Mouse (Mus musculus): ENCODE measurements around the gene Ndufc1. TPM values are rescaled to one million over a fixed set of nuclear protein-coding genes. Genes with fewer than 3 reads are reported as not detected.
A peak's percentile ranks its signal among the peaks of the same experiment; 100 is the strongest.
"Not testable (repeated sequence)": the region's sequence is repeated elsewhere in the genome, so short reads cannot be mapped to it uniquely, and the experiment has no call there.

Gene Ndufc1
- polyA plus RNA-seq, 1 experiment, result 133 TPM

DNA sequence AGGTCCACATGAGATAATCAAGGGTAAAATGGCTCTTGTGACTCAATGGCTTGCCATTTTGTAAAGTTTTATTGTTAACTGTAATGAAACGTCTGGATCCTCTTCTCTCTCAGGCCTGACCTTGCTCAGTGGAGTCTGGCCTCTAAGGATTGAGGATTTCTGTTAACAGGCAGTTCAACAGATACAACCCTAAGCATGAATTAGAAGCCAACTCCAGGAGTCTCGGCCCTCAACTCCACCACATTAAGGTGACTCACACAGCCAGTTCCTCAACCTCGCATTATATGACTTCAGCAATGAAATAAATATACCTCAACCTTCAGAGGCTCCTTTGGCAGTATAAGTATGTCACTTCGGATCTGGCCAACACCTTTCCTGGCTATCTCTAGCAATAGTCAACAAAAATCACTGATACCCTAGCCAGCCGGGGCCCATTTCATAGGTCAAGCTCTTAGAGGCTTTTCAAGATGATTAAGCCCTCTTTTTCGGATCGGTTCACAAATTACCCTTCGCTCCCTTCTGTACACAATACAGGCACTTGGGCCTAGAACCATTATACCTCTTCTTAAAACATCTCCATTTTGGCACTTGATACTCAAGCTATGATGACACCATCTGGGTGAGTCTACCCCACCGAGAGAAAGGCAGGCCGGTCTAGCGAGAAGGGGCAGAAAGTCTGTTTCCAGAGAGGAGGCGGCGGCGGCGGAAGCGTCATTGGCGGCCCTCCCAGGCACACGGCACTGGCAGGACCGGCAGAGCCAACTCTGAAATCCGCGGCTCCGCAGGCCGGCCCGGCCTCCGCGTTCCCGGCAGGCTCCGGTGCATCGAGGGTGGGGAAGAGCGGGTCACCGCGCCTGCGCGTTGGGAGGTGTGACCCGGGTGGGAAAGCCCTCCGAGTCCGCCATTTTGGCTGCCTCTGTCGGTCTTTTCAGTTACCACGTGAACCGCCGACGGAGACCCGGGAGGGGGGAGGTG, 6.6 kb upstream of the Ndufc1 start, which contains the start of gene Naa15:
Naa15 (plus strand) TSS at position 51 of the 975 bp plus-strand sequence.
- Histone ChIP-seq H3K4me3 (ENCODE audit: insufficient read depth, low read length) (peak within 1 kb of the TSS; percentile 83), H3K4me1 (ENCODE audit: control insufficient read depth, insufficient read depth, low read length) (peaks cover 34% of the 10 kb centered on the region), H3K27ac (ENCODE audit: insufficient read depth, low read depth, low read length) (peak within 1 kb of the TSS; percentile 75)
- TF ChIP-seq POLR2A (IDR thresholded peaks at IDR 0.05; ENCODE audit: borderline replicate concordance, low read depth, low read length) (no peak), CTCF (IDR thresholded peaks at IDR 0.05; ENCODE audit: low read depth, low read length) (no peak)

DNA sequence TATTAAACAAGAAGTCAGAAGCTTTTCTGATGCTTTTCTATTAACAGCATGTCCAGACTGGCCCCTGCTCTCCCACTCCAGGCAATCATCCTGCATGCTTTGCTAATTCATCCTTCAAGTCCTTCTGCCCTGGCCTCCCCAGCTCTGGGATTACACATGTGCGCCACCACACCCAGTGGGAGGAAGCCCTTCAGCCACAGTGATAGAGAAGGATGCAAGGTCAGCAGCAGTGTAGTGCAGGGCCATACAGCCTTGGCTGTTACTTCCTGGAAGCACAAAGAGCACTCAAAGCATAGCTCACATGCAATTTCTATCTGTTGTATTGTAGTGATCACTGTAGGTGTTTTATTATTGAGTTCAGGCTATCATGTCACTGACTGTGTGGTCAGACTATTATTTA, 4.5 kb upstream of the Ndufc1 start:
- H3K4me3 ChIP-seq (ENCODE audit: insufficient read depth, low read length), result no peak overlapping the region
- peak overlapping the region; percentile 62 for H3K27ac ChIP-seq (ENCODE audit: insufficient read depth, low read depth, low read length)
- H3K4me1 ChIP-seq (ENCODE audit: control insufficient read depth, insufficient read depth, low read length), result peaks cover 24% of the 10 kb centered on the region
- TF ChIP-seq CTCF (IDR thresholded peaks at IDR 0.05; ENCODE audit: low read depth, low read length), result no peak
- no peak for TF ChIP-seq POLR2A (IDR thresholded peaks at IDR 0.05; ENCODE audit: borderline replicate concordance, low read depth, low read length)

DNA sequence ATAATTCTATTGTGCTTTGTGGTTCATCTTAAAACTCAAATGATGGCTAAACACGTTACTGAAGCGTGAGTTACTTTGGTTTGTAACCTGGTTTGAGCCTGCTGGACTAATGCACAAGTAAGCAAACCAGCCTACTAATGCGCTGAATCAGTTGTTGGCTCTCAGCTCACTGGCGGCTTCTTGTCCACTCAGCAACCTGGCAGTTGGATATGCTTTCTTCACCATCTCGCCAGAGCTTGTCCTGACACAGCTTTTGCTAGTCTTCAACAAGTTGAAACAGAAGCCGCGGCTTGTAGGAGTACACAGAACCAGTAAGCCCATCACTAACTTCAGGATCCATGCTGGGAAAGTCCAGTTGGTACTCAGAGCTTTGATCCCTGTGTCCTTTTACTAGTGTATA, 3.7 kb upstream of the Ndufc1 start:
- H3K4me3 ChIP-seq (ENCODE audit: insufficient read depth, low read length), result no peak overlapping the region
- TF ChIP-seq CTCF (IDR thresholded peaks at IDR 0.05; ENCODE audit: low read depth, low read length) (no peak), POLR2A (IDR thresholded peaks at IDR 0.05; ENCODE audit: borderline replicate concordance, low read depth, low read length) (no peak)
- peaks cover 22% of the 10 kb centered on the region for H3K4me1 ChIP-seq (ENCODE audit: control insufficient read depth, insufficient read depth, low read length)
- H3K27ac ChIP-seq (ENCODE audit: insufficient read depth, low read depth, low read length), result no peak overlapping the region

DNA sequence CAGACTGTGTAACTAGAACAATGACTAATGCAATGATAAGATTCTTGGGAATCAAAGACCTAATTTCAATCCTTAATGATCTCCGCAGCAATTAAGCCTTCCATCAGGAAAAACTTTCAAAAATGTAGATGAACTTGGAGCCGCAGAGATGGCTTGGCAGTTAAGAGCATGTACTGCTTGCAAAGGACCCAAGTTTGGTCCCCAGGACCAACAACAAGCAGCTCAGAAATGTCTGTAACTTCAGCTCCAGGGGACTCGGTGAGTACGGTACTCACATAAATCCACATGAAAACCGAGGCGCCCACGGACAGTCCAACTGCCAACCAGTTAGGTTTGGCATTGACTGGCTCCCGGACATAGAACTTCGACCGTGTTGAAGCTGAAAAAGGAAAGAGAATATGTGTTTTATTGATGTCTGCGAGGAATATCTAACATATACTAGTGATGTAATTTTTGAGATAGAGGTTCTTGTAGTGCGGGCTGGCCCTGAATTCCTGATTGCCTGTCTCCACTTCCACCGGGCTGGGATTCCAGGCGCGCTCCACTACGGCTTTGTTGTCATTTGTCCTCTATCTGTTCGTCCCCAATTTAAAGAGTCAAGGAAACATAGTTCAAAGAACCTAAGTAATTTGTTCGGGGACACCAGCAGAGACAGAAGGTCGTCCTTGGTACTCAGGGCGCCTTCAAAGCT, 773 bp downstream of the Ndufc1 start:
- H3K27ac ChIP-seq (ENCODE audit: insufficient read depth, low read depth, low read length), result peak overlapping the region; percentile 65
- TF ChIP-seq POLR2A (IDR thresholded peaks at IDR 0.05; ENCODE audit: borderline replicate concordance, low read depth, low read length) (no peak), CTCF (IDR thresholded peaks at IDR 0.05; ENCODE audit: low read depth, low read length) (no peak)

DNA sequence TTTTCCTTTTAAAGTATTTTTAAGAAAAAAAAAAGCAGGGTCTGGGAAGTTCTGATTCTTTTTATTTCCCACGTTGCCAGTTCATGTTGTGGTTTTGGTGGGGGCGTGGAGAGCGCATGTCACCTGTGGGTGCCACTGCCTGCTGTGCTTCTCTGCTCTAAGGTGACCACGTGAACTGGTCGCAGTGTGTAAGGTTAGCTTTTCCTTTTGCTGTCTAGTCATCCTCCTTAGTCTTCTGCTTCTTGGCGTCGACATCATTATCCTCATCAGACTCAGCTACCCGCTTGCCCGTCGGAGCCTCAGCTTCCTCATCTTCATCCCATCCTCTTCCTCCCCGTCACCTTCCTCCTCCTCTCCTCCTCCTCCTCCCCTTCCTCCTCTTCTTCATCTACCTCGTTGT, 6.2 kb downstream of the Ndufc1 start:
- Histone ChIP-seq H3K4me1 (ENCODE audit: control insufficient read depth, insufficient read depth, low read length) (no peaks in the 10 kb centered on the region; the same call in 1 of the 2 replicates), H3K27ac (ENCODE audit: insufficient read depth, low read depth, low read length) (no peak overlapping the region), H3K4me3 (ENCODE audit: insufficient read depth, low read length) (no peak overlapping the region)
- no peak for TF ChIP-seq CTCF (IDR thresholded peaks at IDR 0.05; ENCODE audit: low read depth, low read length)
- no peak for TF ChIP-seq POLR2A (IDR thresholded peaks at IDR 0.05; ENCODE audit: borderline replicate concordance, low read depth, low read length)

More for the DNA sequence above, 773 bp downstream of the Ndufc1 start:
- H3K4me3 ChIP-seq (ENCODE audit: insufficient read depth, low read length), result peak overlapping the region; percentile 90
- H3K4me1 ChIP-seq (ENCODE audit: control insufficient read depth, insufficient read depth, low read length), result peaks cover 9% of the 10 kb centered on the region

DNA sequence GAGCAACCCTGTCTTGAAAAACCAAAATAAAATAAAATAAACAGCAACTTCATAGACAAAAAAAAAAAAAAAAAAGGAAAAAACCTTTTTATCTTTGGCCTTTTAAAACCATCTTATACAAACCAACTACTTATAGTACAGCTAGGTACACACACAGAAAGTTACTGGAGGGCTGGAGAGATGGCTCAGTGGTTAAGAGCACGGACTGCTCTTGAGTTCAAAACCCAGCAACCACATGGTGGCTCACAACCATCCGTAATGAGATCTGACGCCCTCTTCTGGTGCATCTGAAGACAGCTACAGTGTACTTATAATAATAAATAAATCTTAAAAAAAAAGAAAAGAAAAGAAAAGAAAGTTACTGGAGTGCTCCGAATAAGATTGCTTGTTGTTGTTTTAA, 6.7 kb downstream of the Ndufc1 start:
- not testable (repeated sequence) for H3K4me1 ChIP-seq (ENCODE audit: control insufficient read depth, insufficient read depth, low read length); H3K27ac ChIP-seq (ENCODE audit: insufficient read depth, low read depth, low read length); H3K4me3 ChIP-seq (ENCODE audit: insufficient read depth, low read length)

DNA sequence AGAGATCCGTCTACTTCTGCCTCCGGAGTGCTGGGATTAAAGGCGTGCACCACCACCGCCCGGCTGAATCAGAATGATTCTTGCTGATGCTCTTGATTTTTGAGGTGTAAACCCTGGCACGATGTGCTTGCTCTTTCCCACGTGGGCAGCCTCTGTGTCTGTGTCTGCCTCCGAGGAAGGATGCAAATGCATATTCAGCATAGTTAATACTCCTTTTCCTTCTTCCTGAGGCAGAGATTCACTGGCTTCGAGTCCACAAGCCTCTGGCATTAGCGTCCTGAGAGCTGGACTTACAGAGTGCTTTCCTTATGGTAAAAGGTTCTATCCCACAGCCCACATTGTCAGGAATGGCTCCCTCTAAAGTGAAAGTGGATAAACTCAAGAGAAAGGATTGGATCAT, 8.1 kb downstream of the Ndufc1 start:
- Histone ChIP-seq H3K4me3 (ENCODE audit: insufficient read depth, low read length) (no peak overlapping the region), H3K27ac (ENCODE audit: insufficient read depth, low read depth, low read length) (no peak overlapping the region), H3K4me1 (ENCODE audit: control insufficient read depth, insufficient read depth, low read length) (no peaks in the 10 kb centered on the region; the same call in 1 of the 2 replicates)
- TF ChIP-seq POLR2A (IDR thresholded peaks at IDR 0.05; ENCODE audit: borderline replicate concordance, low read depth, low read length) (no peak), CTCF (IDR thresholded peaks at IDR 0.05; ENCODE audit: low read depth, low read length) (no peak)

DNA sequence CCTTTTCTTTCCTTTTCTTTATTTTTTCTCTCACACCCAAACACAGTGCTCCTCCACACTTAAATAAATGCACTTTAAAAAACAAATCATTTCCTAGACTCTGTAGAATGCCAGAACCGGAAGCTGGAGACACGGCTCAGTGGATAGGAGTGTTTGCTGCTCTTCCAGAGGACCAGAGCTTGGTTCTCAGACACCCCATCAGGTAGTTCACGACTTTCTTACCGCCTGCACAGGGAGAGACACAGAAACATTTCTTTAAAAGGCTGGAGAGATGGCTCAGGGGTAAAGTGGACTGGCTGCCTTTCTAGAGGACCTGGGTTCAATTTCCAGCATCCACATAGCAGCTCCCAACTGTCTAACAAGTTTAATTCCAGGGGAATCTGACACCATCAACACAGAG, 9.3 kb downstream of the Ndufc1 start:
- TF ChIP-seq POLR2A (IDR thresholded peaks at IDR 0.05; ENCODE audit: borderline replicate concordance, low read depth, low read length), result no peak
- TF ChIP-seq CTCF (IDR thresholded peaks at IDR 0.05; ENCODE audit: low read depth, low read length), result no peak

DNA sequence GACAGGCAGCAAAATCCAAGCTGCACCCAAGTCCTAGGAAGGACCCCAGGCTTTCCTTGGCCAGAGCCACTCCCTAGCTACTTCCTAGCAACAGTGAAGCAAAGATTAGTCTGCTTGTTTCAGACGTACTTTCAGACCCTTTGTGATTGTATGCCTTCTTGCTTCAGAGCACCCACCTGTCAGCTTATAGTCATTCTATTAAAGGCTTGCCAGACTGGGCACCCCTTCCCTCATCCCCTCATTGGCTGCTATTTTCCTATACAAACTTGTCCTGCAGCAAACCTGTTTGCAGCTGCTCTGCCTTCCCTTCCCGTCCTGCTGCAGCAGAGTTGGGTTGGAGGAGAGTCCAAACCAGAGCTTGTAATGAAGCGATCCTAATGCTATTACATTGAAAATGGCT, 10.1 kb downstream of the Ndufc1 start:
- Histone ChIP-seq H3K27ac (ENCODE audit: insufficient read depth, low read depth, low read length) (no peak overlapping the region), H3K4me1 (ENCODE audit: control insufficient read depth, insufficient read depth, low read length) (no peaks in the 10 kb centered on the region; the same call in 1 of the 2 replicates), H3K4me3 (ENCODE audit: insufficient read depth, low read length) (no peak overlapping the region)
- TF ChIP-seq POLR2A (IDR thresholded peaks at IDR 0.05; ENCODE audit: borderline replicate concordance, low read depth, low read length) (no peak), CTCF (IDR thresholded peaks at IDR 0.05; ENCODE audit: low read depth, low read length) (no peak)

More for the DNA sequence above, 9.3 kb downstream of the Ndufc1 start:
- Histone ChIP-seq H3K4me1 (ENCODE audit: control insufficient read depth, insufficient read depth, low read length) (no peaks in the 10 kb centered on the region; the same call in 1 of the 2 replicates), H3K27ac (ENCODE audit: insufficient read depth, low read depth, low read length) (no peak overlapping the region), H3K4me3 (ENCODE audit: insufficient read depth, low read length) (no peak overlapping the region)
